Mouse (Mus musculus): ENCODE data around the gene Prpf8.
"Not testable (repeated sequence)": the region's sequence is repeated elsewhere in the genome, so short reads cannot be mapped to it uniquely, and the experiment has no call there.

Prpf8 gene

DNA sequence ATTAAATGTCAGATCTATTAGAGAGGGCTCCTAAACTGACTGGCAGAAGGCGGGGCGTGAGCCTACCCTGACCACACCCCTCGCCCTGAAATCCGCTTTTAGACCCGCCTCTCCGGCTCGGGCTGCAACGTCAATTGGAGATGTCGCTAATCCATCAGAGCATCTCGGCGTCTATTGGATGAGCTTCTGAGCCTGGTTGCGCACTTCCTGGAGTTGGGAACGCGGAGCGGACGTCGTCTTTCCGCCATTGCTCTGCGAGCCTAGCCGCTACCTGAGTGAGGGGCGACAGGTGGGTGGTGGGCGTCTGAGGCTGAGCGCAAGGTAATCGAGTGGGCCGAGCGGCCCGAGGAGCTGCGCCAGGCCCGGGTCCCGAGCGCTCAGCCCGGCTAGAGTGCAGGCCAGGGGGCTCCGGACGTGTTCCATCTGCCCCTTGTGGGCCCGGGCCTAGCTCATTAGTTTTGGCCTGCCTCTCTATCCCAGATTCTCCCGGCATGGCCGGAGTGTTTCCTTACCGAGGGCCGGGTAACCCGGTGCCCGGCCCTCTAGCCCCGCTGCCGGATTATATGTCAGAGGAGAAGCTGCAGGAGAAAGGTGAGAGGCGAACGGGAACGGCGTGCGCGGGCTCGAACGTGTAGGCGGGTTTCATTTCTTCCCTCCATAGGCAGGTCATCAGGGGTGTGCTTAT lies at the start of gene Prpf8:
TSS of gene Prpf8 (plus strand) at position 216 of the 685 bp plus-strand sequence.
- peak; percentile 96 for DNase-seq

DNA sequence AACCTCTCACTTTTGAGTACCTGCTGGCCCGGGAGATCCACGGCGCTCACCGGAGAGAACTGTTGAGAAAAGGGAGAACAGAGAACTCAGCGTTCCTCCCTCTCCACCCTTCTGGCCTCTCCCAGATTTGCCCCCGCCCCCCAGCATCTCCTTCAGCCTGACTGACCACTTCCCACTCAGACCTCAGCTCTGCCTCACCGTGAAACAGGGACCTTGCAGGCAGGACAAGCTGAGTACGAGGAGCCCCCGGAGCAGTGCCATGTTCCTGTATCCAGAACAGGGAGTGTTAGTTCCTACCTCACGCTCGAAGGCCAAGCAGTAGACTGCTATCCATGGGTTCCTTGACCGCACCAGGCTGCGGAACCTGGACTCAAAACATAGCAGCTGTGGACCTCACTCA lies 48.4 kb upstream of the Prpf8 start:
- DNase-seq, result no peak

DNA sequence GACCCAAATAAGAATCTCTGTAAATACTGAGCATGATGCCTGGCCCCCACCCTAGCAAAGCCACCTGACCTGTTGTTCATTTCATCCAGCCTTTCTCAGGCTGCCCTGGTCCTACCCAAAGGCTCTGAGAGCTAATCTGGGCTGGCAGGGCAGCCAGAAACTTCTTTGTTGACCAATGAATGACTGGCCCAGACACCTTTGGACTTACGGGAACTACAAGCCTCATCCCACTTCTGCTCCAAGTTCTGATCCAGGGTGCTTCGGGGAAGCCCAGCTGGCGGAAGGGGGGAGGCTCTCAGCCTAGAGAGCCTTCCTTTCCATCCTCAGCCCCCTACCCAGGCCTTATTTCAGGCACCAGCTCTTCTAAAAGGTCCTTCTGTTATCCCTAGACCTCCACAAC lies 47.8 kb upstream of the Prpf8 start:
- no peak for DNase-seq

DNA sequence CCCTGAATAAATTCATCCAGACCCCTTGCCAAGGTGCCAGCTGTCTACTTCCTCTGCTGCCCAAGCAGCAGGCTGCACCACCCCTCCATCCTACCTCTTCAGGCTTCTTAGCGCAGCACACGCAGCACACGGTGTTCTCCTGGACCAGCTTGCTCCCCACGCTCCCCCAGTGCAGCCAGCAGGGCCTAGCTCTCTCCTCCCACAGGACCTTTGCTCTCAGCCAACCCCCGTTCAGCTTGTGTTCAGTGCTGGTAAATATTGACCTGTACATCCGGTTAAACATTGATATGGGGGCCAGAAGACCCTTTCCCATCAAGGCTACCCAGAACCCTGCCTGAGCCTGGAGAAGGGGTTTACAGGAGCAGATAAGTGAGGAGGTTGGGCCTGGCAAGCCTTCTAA lies 47.3 kb upstream of the Prpf8 start, which contains the start of gene Serpinf2:
TSS of gene Serpinf2 (minus strand) at position 229 of the 400 bp plus-strand sequence.
- DNase-seq, result no peak

- no peak for DNase-seq
Measured at GRCm38 (mm10) chr11:75439951-75440350, 46.7 kb upstream of the Prpf8 start.

DNA sequence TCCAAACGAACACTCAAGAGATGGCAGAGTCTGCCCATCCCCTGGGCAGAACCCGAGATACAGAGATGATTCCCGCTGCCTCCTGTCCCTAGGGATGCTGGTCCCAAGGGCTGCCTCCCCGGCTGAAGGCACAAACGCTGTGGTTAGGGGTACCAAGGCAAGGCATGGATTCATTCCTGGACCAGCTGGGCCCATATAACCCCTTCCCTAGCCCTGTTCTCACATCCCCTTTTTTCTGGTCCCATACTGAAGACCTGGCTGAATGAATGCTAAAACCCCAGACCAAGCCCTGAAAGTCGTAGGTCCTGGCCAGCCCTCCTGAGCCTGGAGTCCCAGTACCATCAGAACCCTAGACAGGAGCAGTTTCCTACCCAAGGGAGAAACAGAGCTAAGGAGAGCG lies 45.6 kb upstream of the Prpf8 start:
- DNase-seq, result no peak

DNA sequence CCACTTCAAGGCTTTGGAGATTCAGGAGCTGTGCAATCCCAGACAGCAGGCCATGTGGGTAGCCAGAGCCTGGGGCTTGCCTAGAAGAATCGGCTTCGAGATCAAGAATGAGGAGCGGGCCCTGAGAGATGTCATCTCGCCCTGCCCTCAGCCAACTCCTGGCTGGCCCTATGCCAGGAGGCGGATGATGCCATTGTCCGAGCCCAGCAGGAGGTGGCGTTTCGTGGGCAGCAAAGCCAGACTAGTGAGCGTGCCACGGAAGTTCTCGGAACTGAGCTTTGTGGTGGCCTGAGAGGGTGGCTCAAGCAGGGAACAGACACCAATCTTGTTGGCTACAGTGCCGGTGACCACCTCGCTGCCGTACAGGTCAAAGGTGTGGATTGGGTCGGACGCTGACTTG lies 45.0 kb upstream of the Prpf8 start:
- no peak for DNase-seq

DNA sequence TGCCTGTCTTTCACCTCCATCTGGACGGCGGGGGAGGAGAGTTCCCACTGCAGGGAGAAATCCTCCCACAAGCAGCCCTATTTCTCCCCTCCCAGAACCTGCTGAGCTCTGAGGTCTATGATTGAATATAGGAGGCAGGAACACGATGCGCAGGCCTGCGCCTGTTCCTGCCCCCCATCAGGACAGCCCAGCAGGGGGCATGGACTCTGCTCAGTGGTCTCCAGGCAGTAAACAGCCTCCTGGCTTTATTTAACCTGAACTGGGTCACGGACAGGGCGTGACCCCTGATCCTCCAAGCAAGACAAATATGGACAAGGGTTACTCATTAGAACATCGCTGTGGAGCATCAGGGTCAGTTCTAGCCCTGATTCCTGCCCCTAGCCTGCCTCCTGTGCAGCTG lies 42.9 kb upstream of the Prpf8 start:
- DNase-seq, result no peak

DNA sequence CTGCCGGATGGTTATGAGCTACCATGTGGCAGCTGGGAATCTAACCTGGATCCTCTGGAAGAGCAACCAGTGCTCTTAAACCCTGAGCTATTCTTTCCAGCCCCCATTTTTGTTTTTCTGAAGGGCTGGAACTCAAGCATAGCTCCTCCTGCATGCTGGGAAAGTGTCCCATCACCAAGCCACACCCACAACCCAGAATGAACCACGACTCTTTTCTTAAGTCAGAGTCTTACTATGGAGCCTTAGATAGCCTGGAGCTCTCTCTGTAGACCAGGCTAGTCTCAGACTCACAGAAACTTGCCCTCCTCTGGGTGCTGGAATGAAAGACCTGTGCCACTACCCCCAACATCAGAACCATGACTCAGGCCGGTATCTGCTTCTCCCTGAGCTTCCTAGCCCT lies 38.0 kb upstream of the Prpf8 start:
- DNase-seq, result no peak

- no peak for DNase-seq
Measured at GRCm38 (mm10) chr11:75449695-75450094, 36.9 kb upstream of the Prpf8 start.

GRCm38 (mm10) chr11:75450304-75450908 lies 36.2 kb upstream of the Prpf8 start:
- no peak for DNase-seq

DNA sequence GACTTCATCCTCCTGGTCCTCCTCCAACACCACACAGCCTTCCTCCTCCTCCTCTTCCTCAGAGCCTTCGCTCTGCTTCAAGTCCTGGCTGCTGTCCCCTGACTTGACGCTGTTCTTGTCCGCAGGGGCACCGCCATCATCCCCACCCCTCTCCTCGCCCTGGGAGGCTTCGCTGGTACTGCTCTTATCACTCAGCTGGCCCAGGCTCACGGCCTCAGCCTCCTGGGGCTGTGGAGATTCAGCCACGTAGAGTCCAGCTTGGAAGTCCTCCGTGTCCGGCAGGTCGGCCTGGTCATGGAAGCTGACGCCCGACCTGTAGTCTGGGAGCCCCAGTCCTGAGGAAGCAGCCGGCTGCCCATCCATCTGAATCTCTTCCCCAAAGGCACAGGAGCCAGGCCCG lies 35.7 kb upstream of the Prpf8 start:
- DNase-seq, result no peak

DNA sequence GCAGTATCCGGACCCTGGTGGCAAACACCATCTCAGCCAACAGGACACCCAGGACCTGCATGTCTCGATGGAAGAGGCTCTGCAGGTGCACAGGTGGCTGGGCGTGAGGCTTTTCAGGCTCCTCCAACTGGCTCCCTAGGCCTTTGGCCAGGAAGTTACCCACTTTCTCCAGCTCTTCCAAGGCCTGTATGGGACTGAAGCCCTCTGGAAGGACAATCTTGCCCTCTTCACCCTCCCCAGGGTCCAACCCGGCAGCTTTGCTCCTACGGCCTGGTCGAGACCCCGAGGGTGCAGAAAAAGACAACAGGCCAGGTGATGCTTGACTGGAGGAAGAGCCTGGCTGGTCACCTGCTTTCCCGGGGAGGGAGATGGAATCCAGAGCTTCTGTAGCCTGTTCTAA lies 34.5 kb upstream of the Prpf8 start:
- no peak for DNase-seq

DNA sequence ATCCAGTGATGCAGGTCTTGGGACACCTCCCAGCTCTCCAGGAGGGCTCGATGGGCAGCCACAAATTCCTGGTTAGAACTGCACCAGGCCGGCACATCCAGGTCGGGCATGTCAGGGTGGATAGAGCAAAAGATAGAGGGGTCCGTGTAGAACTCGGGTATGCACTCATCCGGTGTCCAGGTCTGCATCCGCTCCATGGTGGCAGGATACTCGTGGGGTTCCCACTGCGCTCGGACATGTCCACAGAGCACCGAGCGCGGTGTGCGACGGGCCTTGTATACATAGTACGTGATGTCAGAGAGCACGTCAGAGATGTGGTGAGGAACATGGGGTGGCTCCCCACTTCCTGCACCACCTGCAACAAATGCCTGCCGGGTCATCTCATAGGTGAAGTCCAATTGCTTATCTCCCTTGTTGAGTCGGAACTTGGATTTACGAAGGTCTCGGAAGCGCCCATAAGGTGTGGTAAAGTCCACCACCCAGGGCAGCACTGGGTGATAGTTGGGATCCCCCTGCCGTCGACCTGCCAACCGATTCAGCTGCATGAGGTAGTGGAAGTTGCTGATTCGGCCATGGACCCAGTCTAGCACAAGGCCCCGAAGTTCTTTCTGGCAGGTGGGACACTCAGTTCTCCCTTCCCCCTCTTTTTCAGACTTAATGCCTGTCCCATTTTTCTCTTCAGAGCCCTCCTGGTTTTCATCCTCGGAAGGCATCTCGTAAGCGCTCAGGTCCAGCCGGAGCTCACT lies 33.6 kb upstream of the Prpf8 start:
- DNase-seq, result no peak

GRCm38 (mm10) chr11:75453991-75454930 lies 32.4 kb upstream of the Prpf8 start, which contains the start of gene Wdr81:
TSS of gene Wdr81 (minus strand) at chr11:75454717.
- peak; percentile 86 for DNase-seq

DNA sequence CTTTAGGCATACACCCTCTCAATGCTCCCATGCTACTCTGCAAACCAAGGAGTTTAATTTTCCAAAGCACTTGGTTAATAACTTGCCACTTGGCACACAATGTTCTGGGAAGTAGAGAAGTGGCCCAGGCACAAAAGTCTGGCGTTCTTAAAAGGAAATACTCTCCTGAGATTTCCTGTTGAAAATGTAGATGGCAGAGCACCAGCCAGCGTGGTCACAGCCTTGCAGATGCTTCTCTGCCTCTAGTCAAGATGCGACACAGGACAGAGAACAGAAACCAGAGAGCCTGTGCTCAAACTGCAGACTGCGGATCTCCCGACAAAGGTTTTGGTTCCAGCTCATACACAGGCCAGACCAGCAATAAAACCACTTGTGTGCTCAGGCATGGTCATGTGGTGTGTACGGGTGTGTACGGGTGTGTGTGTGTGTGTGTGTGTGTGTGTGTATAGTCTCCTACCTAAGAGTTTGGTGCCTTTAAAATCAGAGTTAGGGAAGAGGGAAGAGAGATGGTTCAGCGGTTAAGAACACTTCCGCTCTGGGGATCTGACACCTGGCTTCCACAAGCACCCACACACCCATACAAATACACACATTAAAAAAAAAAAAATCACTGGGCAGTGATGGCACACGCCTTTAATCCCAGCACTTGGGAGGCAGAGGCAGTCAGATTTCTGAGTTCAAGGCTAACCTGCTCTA lies 31.4 kb upstream of the Prpf8 start:
- peak; percentile 33 for DNase-seq

- DNase-seq, result not testable (repeated sequence)
Measured at GRCm38 (mm10) chr11:75455971-75456370, 30.6 kb upstream of the Prpf8 start.

DNA sequence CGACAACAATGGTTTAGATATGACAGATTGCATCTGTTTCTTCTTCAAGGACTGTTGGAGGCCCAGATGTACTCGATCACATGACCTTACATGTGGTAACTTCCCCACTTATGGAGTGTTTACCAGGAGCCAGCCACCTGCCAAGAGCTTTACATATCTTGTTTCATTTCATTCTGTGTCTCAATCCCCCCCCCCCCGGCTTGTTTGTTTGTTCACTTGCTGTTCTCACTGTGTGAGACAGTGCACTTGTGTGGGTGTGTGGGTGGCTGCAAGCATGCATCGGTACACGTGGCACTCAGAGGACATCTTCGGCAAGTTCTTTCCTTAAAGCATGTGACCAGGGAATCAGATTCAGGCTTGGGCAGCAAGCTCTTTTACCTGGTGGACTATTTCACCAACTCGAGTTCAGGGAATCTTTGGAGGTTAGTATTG lies 30.2 kb upstream of the Prpf8 start:
- no peak for DNase-seq

DNA sequence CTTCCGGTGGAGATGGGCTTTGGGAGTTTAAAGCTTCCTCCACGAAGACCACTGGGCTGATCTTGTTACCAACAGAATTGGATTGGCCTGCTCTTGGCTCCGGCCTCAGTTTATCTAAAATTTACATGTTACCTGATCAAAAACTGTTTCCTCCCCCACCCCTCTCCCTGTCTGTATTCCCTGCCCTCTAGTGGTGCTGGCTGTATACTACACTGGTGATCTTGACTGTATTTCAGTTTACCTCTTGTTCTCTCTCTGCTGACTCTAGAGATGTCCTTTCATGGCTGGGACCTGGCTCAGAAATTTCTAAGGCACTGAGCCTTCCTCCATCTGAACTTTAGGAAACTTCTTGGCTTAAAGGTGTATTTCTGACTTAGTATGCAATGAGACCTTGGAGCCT lies 28.4 kb upstream of the Prpf8 start:
- peak; percentile 50 for DNase-seq

DNA sequence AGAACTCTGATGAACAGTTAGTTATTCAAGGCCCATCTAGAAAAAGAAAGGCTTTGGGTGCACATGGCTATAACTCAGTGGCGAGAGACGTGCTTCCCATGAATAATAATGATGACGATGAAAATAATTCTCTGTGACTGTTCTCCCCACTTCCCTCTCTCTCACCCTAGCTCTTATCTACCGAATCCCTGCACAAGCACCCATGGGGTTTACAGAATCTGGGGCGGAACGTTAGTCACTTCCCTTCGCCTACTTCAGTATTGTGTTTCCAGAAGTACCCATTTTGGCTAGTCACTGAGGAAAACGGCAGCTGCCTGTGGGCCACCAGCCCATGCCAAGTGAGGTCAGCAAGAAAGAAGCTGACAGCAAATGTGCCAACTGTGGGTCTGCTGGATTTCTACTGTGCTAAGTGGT lies 28.0 kb upstream of the Prpf8 start:
- DNase-seq, result no peak

DNA sequence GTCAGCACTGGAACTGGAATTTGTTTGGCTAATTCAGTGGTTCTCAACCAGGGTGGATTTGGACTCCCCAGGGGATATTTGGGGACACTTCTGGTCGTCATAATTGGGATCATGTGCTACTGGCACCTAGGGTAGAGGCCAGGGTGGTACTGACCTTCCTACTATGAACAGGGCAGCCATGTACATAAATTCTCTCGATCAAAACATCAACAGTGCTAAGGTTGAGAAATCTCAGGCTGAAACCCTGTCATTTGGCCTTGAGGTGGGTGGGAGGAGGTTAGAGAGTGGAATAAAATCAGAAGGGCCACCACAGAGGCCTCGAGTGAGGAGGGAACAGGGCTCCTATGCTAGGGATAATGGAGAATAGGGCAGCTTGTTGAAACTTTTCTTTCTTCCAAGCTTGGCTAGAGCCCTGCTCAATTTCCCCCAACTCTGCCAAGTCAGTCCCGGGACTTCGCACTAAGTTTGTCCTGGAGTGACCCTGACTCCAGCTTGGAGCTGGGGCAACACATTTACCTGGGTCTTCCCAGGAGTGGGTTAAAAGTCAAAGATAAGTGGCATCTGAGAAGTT lies 27.4 kb upstream of the Prpf8 start:
- DNase-seq, result no peak

GRCm38 (mm10) chr11:75459751-75460102 lies 26.9 kb upstream of the Prpf8 start:
- DNase-seq, result no peak

Data from lung, postnatal 14 days (tissue).